Mouse (Mus musculus) erythroblast, adult 5-6 weeks (primary cell): Measurements from ENCODE around the gene Cnpy1. TPM values are rescaled to one million over a fixed set of nuclear protein-coding genes. Genes with fewer than 3 reads are reported as not detected.

ENCODE experiments used
- ATAC-seq: replicated peaks from 2 replicates; pipeline ENCODE4 v1.8.0; 2016; ENCODE audit warnings: moderate number of reproducible peaks, mild to moderate bottlenecking, moderate TSS enrichment, inconsistent platforms; ENCODE audit not compliant: poor library complexity, low FRiP score, severe bottlenecking
- total RNA-seq, 2 experiments: library from RNA; stranded (forward) in 1 of 2; stranded (reverse) in 1 of 2; fragments of 150-400 nt in 1 of 2; fragments of 200-764, 138-1000 nt in 1 of 2; gene quantifications; 2 replicates each; pipeline versions ENCODE4 v1.2.3 to v1.2.4; 2015 to 2017; ENCODE audit warnings: low replicate concordance in 2 of 2

Gene Cnpy1
- not detected in 2 replicates for total RNA-seq (2015; ENCODE audit: low replicate concordance)
- total RNA-seq (2017; ENCODE audit: low replicate concordance), result 1.1 TPM in 1 of 2 replicates, not detected in the other

DNA sequence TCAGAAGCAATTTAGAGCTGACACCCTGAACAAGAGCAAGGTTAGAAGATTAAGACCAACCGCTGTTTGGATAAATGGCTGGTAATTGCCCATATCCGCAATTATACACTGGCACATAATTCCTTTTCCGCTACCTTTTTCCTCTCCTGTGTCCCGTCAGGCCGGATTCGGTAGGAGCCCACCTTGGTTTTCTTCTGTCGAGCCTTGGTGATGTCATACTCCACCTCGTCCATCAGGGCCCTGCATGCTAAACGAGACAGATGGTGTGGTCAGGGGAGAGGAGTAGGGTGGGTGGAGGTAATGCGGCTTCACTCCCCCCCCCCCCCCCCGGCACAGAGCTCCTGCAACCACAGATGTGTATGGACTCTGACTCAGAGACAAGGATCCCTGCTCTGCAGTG, at the start of gene Cnpy1:
Gene Cnpy1 (minus strand): TSS at position 233 of the 400 bp plus-strand sequence.
- ATAC-seq, result no peak

GRCm38 (mm10) chr5:28293990-28294389, 48.4 kb upstream of the Cnpy1 start:
- peak; percentile 81 for ATAC-seq

DNA sequence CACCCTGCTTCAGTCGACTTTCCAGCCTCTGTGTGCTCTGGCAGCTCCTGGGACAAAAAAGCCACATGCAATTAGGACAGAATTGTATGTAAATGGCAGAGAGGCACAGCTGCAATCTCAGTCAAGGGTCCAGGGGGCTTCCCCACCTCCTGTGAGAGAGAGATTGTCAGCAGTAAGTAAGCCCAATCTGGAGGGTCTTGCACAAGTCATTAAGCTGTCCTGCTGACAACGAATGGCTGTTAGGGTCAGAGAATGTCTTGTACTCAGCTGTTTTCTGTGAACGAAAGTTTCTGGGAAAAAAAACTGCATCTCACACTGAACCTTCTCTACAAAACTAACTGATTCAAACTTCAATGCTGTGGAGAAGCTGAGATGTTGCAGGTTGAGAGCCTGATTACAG, 46.7 kb upstream of the Cnpy1 start:
- ATAC-seq, result no peak

DNA sequence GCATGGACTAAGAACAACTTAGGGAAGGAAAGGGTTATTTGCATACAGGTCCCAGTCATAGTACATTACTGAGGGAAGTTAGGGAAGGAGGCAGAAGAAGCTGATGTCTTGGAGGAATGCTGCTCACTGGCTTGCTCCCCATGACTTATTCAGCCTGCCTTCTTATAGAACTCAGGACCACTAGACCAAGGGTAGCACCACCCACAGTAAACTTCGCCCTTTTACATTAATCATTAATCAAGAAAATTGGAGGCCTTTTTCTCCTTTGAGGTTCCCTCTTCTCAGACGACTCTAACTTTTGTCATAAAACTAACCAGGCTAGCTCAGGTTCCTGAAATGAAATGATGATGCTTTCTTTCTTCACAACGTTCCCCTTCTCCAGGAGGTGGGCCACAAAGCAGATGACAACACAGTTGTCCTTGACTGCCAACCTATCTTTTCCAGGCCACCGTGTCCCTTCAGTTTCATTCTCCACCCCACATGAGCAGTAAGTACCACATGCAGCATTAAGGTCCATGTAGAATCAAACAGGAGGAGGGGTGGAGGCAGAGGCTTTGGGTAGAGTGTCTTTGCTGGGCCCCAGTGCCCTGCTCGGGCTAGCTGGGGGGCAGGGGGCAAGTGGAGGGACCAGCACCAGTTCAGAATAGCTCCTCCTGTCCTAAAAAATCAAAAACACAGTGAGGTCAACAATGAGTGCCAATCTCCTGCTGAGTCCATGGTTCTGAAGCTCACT, 45.7 kb upstream of the Cnpy1 start:
- ATAC-seq, result no peak

DNA sequence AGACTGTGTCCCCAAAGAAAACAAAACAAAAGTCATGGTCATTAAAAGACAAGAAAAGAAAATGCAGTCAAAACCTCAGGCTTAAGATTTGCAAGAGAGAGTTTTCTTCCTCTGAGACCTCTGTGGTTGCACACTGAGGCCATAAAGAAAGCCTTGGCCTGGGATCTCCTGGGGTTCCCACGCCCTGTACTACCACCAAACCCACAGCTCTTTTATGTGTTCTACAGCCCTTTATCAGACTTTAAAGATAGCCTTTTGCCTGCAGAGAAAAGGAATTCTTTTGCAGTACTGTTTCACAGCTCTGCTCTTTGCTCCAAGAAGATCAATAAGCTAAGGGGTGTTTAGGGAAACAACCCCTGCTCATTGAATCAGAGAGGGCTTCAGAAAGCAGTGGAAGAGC, 45.0 kb upstream of the Cnpy1 start:
- ATAC-seq, result no peak

DNA sequence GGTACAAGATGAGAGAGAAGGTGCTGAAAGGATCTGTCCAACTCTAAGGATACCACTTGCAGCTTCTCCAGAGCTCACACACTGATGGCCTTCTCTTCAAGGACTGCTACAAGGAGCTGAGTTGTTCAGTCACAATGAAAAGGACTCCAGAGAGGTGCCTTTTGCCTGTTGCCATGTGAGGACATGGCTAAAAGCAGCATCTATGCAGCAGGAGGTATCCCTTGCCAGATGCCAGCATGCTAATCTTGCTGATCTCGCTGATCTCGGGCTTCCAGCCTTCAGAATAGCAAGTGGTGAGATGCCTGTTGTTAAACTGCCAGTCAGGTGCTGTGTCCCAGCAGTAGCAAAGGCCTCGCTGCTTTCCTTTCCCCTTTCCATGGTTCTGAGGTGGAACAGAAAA, 43.5 kb upstream of the Cnpy1 start:
- ATAC-seq, result no peak

- no peak for ATAC-seq
Observed at GRCm38 (mm10) chr5:28277279-28277678, 31.7 kb upstream of the Cnpy1 start.

GRCm38 (mm10) chr5:28272836-28273235, 27.2 kb upstream of the Cnpy1 start:
- no peak for ATAC-seq

DNA sequence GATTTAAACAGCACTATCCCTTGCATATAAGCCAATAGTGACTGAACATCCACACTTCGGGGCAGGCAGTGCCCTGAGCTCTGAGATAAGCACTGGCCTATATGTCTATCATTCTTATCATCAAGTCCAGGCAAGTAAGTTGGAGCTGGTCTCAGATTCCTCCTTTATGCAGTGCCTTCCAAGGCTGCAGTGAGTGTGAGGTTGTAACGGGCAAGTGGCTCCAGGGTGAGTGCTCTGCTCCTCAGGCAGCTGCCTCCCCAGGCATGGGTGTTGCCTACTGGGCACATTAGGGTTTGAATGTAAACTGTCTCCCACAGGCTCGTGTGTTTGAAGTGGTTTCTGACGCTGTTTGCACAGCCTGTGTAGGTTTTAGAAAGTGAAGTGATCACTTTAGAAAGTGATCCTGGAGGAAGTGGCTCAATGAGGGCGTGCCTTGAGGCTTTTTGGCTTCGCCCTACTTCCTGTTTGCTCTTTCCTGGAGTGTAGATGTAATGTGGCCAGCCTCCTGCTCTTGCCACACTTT, 23.9 kb upstream of the Cnpy1 start:
- peak; percentile 52; the same call in 1 of the 2 replicates for ATAC-seq

DNA sequence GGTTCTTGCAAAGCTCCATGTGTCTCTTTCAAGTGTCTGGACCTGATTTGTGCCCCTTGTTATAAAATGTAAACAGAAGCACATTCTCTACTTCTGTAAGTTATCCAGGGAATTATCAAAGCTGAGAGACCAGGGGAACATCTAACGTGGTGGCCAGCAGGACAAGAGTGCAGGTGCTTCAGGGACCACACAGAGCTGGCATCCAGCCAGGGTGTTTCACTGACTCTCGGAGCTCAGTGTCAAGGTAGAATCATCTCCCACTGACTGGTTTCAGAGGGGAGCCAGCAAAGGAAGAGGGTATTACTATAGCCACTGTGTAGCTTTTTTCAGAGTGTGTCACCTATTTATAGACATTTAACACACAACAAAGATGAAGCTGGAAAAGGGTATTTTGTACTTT, 22.0 kb upstream of the Cnpy1 start:
- no peak for ATAC-seq

DNA sequence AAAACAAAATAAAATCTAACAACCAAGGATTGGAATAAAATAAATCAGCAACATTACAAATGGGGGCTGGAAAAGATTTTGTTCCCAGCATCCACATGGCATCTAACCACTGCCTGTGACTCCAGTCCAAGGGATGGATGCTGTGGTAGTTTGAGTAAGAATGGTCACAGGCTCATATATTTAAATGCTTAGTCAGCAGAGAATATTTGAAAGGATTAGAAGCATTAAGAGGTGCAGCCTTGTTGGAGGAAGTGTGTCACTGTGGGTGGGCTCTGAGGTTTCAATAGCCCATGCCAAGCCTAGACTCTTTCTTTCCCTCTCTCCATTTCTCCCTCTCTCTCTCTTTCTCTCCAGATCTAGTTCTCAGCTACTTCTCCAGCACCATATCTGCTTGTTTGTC, 20.0 kb upstream of the Cnpy1 start:
- ATAC-seq, result no peak

- no peak for ATAC-seq
Observed at GRCm38 (mm10) chr5:28263852-28264251, 18.2 kb upstream of the Cnpy1 start.

DNA sequence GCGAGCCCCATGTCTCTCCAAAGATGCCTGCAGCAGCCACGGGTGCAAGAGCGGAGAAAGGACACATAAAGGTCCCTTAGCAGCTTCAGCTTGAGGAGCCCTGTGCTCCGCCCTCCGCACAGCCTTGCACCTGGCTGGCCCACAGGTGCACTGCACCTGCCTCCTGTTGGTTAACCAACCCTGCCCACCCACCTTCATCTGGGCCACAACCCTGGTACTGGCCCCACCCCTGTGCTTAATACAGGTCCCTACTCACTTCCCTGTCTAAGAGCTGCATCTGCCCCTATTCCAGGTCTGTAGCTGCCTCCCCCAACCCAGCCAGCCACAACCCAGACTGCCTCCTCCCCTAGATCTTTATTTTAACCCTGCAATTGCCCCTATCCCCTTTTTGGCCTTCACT, 16.5 kb upstream of the Cnpy1 start:
- no peak for ATAC-seq

GRCm38 (mm10) chr5:28259939-28260338, 14.3 kb upstream of the Cnpy1 start:
- no peak for ATAC-seq

GRCm38 (mm10) chr5:28259385-28259784, 13.8 kb upstream of the Cnpy1 start:
- ATAC-seq, result no peak

- ATAC-seq, result no peak
Observed at GRCm38 (mm10) chr5:28257816-28258215, 12.2 kb upstream of the Cnpy1 start.

DNA sequence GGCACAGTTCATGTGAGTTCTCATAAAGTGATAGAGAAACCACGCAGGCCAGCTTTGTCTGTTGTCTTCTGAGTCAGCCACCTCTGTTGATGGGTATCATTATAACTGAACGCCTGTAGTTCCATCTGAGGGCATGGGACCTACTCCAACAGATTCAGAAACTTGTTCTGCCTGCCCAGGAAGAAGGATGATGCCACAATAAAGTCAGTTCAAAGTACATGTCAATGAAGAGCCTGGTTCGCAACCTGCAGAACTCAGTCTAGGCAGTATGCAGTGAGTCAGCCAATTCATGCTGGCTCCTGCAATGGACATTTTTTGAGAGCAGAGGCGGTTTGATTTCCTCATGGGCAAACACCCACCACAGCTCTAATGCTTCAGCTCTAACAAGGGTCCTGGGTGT, 7.4 kb upstream of the Cnpy1 start:
- no peak for ATAC-seq

- no peak for ATAC-seq
Observed at GRCm38 (mm10) chr5:28252260-28252659, 6.7 kb upstream of the Cnpy1 start.

DNA sequence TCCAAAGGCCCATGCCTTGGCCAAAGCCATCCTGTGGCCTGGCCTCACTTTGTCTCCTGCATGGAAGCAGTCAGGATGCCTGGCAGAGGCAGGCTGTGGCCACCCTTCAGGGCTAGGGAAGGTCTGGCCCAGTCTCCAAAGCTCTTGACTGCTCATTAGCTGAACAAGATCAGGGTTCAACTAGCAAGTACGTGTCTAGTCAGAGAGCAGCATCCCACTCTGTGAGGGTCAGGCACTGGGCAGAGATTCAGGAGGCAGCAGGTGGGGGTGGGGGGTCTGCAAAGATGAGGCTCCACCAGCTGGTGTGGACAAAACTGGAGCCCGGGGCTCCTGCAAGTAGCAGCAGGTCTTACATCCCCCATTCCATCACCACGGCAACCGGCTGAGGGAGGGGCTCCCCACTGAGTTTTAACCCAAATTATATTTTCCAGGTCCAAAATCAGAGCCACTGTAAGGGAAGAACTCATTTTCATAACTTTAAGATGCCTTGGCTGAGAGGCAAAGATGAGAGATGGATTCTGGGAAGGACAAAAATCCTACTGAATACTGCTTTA, 5.7 kb upstream of the Cnpy1 start:
- no peak for ATAC-seq

- ATAC-seq, result no peak
Observed at GRCm38 (mm10) chr5:28250479-28250878, 4.9 kb upstream of the Cnpy1 start.

DNA sequence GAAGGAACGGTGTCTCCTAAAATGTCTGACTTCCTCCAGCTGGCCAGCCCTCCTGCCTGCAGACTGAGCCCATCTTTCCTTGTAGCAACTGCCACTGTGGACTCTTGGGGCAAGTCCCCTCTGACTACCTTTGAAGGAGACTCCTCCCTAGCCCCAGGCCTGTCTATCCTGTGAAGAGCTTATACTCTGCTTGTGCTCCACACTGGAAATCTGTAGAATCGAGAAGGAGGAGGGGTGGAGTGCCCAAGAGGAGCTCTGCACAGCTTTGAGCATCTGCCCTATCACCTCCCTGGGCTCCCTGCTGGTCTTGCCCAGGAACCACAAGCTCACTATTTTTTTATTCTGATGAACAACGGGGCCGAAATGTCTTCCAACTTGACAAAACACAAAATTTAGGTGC, 485 bp downstream of the Cnpy1 start:
- ATAC-seq, result no peak
